Mouse (Mus musculus) embryo, embryonic 10.5 days (tissue): ENCODE results near the gene Bahcc1.

ENCODE experiments used
- DNase-seq: peaks from one replicate; pipeline ENCODE4 v3.0.0-alpha.2; 2015; ENCODE audit warnings: low spot score

Bahcc1 gene

GRCm38 (mm10) chr11:120242726-120243530, 10.2 kb downstream of the Bahcc1 start:
- DNase-seq: no peak

GRCm38 (mm10) chr11:120243531-120243820, 10.7 kb downstream of the Bahcc1 start:
- DNase-seq: no peak

GRCm38 (mm10) chr11:120248160-120248793, 15.5 kb downstream of the Bahcc1 start:
- no peak for DNase-seq

GRCm38 (mm10) chr11:120248899-120249298, 16.2 kb downstream of the Bahcc1 start:
- no peak for DNase-seq

DNA sequence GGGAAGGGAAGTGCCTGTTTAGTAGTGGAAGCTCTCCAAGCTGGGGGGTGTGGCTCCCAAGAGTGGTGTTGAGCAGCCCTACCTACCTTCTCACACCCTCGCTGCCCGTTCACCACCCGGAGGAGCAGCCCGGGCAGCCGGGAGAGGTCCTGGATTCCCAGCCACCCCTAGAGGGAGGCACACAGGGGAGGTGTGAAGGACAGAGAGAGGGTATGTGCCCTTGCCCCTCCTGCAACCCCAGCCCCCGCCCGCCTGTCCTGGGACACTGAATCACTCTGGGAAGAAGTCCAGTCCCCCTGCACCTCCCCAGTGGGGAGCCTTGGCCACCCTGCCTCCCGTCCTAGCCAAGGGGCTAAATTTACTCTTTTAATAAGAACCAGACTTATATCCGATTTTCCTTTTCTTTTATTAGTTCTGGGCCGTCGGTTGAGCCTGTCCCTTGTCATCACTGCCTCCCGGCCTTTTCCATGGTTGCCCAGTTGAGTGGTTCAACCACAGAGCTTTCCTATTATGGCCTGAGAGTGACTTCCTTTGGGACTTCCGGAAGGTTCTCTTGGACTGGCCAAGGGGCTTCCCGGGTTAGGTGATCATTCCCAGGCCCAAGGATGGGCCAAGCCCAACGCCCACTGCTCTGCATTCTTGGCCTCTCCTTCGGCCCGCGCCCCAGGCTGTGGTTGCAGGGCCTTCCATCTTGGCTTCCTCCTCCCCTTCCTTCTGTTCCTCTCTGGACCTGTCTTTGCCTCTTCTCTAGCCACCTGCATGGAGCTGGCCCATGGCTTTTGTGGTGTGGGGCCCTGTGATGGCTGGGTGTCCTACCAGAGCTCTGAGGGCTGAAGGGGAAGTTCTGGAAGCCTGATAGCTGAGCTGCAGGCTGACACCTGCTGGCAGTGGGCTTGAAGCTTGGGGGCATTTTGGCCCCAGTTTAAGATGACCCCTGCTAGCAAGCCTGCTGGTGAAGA, 18.5 kb downstream of the Bahcc1 start:
- DNase-seq: no peak

DNA sequence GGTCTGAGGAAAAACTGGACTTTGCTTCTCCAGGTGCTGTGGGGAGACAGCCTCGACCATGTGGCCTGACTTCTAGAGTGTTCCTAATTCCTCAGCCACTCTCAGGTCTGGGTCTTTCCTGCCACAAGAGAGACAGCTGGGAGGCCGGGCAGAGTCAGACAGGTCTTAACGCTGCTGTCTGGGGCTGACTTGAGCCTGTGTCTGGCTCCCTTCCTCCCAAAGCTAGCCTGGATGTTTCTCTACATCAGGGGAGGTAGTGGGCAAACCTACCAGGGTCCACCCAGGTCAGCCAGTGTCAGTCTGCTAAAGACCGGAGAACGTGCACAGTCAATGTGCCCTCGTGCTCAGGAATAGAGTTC, 19.2 kb downstream of the Bahcc1 start:
- no peak for DNase-seq

DNA sequence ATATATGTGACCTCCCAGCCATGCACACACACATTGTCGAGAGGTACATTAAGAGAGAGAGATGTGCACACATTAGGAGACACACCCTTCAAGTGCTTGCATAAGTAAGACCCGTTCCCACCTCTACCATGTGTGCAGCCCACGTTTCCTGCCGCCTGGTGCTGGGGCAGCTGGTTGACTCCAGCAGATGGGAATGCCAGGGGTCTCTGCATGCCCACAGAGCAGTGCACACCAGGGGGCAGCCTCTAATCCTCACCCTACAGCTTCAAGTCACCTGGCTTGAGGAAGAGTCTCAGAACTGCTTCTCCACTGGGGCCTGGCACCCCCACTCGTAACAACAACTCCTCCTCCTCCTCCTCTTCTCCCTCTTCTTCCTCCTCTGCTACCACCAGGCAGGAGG, 19.7 kb downstream of the Bahcc1 start:
- DNase-seq: no peak

DNA sequence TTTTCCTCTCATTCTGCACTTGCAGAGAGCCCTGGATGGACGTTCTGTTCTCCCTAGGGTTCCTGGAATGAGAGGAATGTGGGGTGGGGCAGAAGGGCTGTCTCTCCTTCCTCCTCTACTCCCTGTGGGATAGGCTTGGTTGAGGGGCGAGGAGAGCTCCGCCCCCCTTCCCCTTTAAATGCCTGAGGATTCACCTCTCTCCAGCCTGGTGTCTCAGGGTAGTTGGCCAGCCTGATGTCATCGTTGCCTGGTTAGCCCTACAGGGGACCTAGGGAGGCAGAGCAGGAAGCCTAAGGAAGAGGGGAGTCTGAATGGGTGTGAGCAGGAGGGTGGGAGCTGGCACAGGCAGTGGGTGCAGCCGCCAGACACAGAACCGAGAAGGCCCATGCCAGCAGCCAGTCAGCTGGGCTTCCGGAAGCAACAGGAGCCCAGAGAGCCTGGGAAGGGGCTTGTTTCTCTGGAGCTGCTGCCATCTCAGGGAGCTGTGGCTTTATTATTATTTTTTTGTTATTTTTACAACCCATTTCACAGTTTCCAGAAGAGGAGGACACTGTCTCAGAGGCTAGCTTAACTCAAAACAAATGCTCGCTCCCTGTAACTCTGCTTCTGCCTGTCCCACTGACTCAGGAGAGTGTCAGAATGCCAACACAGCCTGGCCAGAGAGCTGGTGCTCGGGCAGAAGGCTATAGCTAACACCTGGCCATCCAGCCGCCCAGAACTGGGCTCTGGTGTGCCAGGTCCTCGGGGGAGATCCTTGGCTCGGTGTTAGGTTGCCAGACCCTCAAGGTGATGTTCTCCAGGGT, 20.3 kb downstream of the Bahcc1 start:
- DNase-seq: peak; percentile 46

- DNase-seq: no peak
Measured at GRCm38 (mm10) chr11:120253646-120254315, 21.0 kb downstream of the Bahcc1 start.

DNA sequence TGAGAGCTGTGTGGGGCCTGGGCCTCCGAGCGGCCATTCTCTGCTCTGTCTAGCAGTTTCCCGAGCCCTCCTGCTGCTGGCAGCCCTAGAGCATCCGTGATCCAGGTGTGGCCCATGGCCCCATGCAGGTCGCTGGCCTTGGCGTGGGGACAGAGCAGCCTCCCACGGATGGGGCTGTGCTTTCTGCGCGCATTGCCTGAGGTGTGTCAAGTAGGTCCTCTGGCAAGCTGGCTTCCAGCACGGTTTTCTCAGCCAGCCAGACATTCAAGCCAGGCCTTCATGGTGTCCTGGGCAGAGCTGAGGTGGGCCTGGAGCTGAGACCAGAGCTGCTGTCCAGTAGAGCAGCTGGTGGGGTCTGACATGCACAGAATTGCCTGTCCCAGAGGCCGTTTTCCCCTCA, 21.7 kb downstream of the Bahcc1 start:
- DNase-seq: no peak

- no peak for DNase-seq
Measured at GRCm38 (mm10) chr11:120255038-120255437, 22.3 kb downstream of the Bahcc1 start.

GRCm38 (mm10) chr11:120255499-120255898, 22.8 kb downstream of the Bahcc1 start:
- no peak for DNase-seq

- DNase-seq: no peak
Measured at GRCm38 (mm10) chr11:120256108-120256507, 23.4 kb downstream of the Bahcc1 start.

DNA sequence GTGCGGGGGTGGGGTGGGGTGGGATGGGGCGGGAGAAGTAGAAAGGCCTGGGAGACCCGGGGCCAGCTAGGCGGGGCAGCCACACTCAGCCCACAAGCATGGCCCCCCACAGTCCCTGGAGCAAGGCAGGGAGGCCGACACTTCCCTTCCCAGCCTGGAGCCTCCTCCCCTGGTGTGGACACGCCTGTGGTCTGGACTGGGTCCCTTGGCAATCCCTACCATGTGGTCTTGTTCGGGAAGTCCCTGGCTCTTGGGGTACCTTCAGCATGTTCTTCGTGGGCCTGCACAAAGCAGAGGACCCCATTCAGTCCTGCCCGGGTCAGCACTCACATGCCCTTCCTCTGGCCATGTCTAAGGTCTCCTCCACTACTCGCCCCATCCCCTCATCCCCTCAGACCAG, 23.8 kb downstream of the Bahcc1 start:
- DNase-seq: no peak

GRCm38 (mm10) chr11:120256981-120257820, 24.5 kb downstream of the Bahcc1 start:
- DNase-seq: peak; percentile 50

DNA sequence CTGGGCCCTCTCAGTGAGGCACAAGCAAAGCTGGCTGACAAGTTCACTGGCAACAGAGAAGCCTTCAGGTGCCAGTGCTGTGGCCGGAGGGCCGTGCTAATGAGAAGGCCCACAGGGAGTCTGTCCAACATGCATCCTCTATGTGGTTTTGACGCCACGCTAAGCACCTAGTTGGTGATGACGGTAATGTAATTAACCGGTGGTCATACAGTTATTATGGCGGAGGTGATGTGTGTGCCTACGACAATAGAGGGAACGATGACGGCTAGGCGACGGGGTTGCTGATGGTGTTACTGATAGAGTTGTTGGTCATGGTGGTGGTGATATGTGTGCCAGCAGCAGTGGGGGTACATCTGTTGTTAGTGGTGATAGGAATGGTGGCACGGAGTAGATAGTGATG, 25.2 kb downstream of the Bahcc1 start:
- DNase-seq: no peak

GRCm38 (mm10) chr11:120258896-120259689, 26.3 kb downstream of the Bahcc1 start:
- DNase-seq: peak; percentile 60

DNA sequence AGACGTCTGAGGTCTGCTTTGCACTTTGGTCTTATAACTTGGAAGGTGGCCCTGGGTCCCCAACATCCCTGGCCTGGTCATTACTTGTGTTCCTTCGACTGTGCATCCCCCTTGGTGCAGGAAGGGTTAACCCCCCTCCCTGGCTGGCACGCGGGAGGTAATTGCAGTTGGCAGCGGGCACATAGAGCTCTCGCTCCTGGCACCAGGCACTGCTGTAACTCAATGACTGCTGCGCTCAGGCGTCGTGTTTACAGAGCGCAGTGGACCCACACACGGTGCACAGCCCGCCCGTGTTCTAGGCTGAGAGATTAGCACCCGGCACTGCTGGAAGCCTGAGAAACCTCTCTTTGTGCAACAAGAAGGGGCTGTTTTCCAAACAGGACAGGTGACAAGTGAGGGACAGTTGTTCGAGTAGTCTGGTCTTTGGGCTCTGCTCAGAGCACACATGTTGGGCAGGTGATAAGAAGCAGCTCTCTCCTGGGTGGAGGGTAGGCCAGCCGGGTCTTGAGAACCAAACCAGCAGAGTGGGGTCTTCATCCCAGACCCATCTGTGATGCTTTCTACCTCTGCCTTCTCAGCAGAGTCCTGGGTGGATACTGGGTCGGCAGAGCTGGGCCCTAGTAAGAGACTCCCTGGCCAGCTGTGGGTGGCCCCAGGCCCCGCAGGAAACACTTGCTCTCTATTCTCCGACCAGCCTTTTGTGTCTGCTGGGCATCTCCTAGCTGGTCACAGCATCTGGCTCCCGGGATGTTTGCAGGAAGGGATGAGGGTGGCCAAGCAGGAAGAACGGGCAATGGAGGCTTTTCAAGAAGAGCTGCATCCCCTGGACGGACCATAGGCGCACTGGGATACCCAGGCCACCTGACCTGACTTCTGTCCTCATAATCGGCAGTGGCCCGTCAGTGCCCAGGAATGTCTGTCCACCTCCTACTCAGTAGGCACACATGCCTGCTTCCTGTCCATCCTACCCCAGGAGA, 27.3 kb downstream of the Bahcc1 start:
- no peak for DNase-seq
